Mouse (Mus musculus) spleen, adult 12 weeks (tissue): Measurements from ENCODE around the gene Elavl1.
A peak's percentile ranks its signal among the peaks of the same experiment; 100 is the strongest.
"Not testable (repeated sequence)": the region's sequence is repeated elsewhere in the genome, so short reads cannot be mapped to it uniquely, and the experiment has no call there.

Experiments used
- DNase-seq: peaks from one replicate; pipeline ENCODE4 v3.0.0; 2022; ENCODE audit warnings: low spot score

Gene Elavl1

DNA sequence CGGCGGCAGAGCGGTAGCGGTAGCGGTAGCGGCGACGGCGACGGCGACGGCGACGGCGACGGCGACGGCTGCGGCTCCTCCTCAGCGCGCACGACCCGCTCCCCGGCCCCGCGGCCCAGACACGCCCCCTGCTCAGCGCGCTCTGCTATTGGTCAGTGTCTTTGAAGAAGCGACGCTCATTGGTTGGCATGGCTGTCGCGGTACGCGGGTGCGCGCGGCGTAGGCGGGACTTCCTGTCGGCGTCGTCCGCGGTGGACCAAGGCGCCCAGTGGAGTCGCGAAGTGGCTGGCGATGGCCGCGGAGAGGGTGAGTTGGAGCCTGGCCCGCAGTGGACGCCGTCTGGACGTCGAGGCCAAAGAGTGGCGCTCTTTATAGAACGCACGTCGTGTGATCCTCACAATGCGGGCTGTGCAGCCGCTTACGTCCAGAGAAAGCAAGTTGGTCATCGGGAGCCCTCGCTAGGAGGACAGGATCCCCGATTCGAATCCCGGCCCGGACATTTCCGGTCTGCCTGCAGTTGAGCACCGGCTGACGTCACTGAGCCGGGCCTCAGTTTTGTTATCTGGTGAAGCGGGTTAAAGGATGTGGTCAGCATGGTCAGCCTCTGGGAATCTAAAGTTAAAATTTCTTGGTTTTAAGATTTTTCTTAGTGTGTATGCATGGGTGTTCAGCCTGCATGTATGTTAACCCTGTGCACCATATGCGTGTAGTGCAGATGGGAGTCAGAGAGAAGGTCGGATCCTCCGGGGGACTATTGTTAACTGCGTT, at the start of gene Elavl1, which contains the start of gene Ccl25:
Elavl1 (minus strand) TSS at position 431 of the 768 bp plus-strand sequence.
Ccl25 (plus strand) TSS at position 228 of the 768 bp plus-strand sequence.
- DNase-seq: peak; percentile 97

DNA sequence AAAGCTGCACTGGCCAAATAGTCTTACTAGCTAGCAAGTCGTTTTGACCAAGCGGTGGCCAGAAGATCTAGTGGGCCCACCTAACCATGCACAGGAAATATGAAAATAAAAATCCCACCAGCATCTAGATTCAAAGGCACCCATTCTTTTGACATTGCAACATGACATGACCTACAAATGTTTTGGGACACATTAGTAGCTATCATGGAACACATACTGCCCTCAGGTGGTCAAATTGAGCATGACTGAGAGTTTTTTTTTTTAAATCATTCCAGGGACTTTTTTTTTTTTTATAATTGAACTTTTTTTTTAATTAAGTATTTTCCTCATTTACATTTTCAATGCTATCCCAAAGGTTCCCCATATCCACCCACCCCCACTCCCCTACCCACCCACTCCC, 47.4 kb upstream of the Elavl1 start:
- no peak for DNase-seq

DNA sequence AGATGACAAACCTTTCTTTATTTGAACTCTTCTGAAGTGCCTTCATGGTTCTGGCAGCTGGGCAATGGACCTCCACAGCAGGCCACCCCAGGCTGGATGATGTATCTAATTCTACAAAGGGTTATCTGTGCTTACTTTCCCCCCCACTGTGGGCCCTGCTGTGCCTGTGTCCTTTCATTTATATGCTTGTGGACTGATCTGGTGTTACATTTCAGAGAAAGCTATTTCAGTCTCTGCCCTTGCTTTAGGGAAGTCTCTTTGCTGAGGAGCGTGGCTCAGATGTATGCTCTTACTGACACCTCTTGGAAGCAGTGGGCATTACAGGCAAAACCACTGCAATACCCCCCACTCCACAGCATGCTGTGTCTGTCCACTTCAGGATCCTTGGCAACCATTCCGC, 44.9 kb upstream of the Elavl1 start:
- DNase-seq: peak; percentile 17

DNA sequence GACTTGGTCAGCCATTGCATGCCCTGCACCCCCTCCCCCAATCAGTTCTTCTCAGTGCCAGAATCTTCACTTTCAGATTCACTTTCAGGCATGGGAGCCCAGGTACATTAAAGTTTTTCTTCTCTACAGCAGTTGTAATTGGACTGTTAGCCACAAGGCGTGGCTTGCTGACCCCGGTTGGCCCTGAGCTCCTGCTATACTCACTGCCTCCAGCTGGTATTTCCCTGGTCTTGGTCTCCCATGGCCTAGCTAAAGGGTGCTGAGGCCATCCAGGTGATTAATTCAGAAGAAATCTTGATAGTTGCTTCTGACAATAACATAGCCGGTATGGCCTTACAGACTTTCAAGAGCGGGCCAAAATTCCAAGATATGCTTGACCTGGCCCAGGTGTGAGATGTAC, 43.3 kb upstream of the Elavl1 start:
- DNase-seq: no peak

DNA sequence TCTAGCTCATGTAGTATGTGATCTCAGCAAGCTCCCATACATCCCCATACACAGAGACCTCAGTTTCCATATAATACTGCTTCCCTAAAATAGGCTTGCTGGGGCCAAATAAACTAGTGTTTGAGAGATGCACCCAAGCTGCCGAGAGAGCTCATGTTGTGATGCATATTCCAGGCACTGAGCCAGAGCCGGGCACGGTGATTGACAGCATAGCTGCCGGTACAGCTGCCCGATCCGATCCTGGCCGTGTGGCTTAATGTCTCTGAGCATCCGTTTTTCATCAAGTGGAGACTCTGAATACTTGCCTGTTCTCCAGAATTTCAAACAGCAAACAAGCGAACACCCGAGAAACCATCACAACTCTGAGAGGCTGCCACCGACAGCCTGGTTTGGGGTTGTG, 42.6 kb upstream of the Elavl1 start:
- DNase-seq: no peak

DNA sequence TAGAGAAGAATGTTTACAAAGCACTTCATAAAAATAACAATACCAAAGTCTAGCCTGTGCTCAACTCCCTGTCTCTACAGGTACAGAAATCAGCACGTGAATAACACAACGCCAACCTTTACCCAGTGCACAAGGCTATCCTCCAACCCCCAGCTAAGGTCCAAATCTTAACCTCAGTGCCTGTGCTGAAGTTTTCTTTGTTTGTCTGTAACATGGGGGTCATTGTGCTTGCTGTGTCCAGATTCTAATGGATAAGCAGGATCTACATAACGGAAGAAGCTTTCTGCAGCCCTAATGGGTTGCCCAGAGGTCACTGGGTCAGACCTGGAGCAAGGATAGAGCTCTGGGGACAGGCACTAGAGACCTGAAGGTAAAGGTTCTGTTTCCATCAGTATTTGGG, 41.0 kb upstream of the Elavl1 start:
- no peak for DNase-seq

DNA sequence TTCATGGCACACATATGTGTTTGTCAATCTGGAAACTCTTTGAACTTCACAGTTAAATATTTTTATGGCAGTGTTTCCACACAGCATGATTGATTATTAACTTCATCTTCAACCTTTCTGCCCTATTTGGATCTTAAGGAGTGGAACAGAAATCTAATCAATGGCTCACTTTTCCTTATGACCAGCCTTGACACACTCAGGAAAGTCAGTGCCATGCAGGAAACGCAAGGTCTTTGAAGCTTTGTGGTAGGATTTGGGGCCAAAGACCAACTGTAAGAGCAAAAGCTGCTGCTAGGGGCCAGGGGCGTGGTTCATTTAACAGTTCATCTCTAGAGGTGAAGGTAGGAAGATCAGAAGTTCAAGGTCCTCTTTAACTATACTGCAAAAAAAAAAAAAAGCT, 35.7 kb upstream of the Elavl1 start:
- no peak for DNase-seq

DNA sequence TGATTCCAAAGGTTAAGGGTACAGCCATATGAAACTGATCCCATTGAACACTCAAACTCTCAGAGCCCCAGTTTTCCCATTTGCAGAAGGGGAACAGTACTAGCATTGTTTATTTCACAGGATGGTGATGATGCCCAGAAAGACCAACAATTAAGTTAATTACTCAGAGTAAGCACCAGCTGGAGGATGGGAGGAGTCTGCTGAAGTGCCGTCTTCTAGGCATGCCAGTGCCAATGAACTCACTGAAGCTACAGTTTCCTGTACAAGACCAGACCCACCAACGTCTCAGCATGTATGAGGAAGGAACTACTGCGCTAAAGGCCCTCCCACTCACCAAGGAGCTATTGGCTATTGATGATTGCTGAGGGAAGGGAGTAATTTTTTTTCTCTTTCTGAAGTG, 34.1 kb upstream of the Elavl1 start:
- DNase-seq: no peak

DNA sequence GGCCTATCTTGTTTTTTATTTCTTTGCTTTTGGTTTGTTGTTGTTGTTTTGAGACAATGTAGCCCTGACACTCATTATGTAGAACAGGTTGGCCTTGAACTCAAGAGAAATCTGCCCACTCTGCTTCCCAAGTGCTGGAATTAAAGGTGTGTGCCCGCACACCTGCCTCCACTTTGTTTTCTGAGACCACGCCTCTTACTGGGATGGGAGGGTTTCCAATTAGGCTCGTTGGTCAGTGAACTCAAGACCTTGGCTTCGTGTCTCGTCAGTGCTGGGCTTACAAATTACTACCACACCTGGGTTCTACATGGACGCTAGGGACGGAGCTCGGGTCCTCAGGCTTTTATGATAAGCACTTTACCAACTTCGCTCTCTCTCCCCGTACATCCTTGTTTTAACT, 30.2 kb upstream of the Elavl1 start:
- DNase-seq: no peak

DNA sequence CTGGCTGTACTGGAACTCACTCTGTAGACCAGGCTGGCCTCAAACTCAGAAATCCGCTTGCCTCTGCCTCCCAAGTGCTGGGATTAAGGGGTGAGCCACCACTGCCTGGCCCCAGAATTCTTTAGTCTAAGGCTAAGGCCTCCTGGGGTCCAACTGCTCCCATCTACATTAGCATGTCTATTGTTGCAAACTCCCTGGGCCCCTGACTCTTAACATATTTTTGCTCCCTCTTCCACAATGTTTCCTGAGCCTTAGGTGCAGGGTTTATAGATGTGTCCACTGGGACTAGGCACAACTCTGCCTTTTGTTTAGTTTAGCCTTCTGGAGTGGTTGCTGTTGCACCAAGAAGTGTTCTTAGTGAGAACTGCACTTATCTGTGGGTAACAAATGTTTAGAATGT, 29.3 kb upstream of the Elavl1 start:
- DNase-seq: no peak

DNA sequence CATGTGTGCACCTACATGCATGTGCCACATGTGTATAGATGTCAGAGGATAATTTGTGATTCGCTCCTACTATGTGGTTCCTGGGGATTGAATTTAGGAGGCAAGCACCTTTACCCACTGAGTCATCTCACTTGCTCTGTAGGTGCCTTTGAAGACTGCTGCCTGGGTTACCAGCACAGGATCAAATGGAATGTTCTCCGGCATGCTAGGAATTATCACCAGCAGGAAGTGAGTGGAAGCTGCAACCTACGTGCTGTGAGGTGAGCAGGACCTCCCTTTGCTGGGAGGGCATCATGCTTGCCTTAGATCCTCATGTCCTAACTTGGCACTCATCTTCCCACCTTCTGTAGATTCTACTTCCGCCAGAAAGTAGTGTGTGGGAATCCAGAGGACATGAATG, 28.5 kb upstream of the Elavl1 start:
- DNase-seq: no peak

DNA sequence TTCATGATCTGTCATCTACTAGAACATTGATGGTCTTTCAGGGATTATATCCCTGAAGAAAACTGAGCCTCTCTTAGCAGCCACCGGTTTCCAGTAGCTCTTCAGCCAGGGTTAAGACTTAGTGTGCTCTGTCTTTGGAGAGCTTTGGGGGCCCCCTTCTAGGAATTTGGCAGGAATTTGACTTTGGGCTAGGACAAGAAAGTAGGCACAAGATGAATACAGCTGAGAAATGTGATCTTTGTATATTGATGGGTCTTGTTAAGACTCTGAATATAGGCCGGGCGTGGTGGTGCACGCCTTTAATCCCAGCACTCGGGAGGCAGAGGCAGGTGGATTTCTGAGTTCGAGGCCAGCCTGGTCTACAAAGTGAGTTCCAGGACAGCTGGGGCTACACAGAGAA, 27.3 kb upstream of the Elavl1 start:
- DNase-seq: not testable (repeated sequence)

DNA sequence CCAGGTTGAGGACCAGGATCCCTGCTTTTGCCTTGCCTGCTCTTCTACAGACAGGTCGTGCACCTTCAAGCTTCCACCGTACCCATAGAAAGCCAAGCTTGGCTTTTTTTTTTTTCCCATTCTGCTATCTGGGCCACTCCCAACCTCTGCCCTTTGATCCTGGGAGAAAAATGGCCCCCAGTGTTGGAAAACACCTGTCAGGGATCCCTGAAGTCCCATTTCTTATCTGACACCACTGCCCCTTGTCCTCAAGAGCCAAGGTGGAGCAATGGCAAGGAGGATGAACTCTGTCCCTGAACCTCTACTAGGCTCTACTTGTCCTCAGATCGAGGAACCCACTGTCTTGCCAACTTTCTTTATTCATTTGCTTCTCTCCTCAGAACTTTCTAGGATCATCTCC, 25.4 kb upstream of the Elavl1 start:
- DNase-seq: no peak

DNA sequence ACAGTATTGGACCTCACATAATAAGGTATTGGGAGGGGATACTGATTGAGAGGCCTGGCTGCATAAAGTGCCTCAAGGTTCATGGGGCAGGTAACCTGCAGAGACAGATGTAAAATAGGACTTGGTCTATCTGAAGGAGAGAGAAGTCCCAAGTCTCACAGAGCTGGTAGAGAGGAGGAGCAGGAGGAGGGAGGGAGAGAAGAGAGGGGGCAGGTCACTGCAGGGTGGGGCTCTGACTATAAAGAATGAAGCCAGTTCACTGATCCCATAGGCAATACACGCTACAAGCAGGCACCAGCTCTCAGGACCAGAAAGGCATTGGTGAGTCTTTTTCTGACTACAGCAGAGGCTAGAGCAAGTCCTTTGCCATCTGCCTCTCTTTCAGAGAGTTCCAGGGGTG, 24.1 kb upstream of the Elavl1 start:
- no peak for DNase-seq

DNA sequence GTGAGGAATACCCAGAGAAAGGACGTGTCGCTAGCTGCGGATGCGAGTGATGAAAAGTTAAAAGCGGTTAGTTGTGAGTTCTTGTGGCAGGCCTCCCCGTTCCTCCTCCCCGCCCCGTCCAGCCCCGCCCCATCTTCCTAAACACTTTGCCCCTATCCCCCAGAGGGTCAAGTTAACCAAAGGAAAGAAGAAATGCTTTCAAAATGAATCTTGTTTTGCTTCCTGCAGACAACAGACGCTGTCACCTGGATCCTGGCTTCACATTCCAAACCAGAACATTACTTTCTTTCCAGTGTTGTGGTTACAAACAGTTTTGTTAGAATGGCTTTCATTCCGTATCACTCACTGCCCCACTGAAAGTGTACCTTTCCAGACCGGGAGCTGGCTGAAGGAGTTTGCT, 23.1 kb upstream of the Elavl1 start:
- no peak for DNase-seq

DNA sequence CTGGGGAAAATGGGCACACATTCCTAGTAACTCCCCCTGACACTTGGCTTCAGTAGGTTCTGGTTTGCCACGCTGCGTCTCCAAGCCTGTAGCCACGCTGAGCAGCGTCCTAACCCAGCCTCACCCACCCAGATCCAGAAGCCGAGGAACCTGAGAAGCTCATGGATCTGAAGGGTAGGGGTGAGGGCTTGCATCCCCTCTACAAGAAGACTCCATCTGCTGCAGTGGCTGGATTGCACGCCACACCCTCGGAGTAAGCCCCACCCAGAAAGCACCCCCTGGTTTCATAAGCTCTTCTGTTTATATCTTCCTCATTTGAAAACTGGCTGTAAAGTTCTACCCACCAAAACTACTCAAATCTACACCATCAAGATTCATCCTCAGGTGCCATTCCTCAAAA, 22.4 kb upstream of the Elavl1 start:
- DNase-seq: no peak

DNA sequence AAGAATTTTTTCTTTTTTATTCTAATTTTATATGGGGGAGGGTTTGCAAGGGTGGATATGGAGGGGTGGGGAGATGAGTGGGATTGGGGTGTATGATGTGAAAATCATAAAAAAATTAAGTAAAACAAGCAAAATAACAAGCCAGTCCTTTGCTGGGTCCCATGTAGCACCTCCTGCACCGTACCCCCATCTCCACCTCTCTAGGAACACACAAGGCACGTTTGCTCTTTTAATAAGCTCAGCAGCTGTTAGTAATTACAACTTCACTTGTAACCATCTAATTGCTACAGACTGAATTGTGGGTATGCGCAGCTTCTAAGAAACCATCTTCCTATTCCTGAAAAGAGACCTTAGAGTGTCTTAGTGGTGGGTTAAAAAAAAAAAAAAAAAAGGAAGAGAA, 15.0 kb upstream of the Elavl1 start:
- DNase-seq: no peak

DNA sequence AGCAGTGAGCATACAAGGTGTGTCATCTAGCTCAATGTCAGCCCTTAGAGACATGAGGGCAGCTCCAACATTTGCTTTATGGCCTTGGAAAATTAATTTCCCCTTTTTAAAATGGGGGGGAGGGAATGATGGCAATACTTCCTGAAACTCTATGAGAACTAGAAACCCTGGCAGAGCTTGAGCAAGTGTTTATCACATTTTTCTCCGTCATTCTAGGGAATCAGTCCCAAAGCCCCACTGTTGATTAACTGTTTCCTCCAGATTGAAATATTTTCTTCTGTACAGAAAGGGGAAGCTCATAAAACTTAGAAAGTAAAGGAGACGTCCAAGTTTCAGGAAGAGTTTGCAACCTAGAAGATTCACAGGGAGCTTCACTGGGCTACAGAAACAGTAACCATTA, 10.5 kb upstream of the Elavl1 start:
- no peak for DNase-seq

DNA sequence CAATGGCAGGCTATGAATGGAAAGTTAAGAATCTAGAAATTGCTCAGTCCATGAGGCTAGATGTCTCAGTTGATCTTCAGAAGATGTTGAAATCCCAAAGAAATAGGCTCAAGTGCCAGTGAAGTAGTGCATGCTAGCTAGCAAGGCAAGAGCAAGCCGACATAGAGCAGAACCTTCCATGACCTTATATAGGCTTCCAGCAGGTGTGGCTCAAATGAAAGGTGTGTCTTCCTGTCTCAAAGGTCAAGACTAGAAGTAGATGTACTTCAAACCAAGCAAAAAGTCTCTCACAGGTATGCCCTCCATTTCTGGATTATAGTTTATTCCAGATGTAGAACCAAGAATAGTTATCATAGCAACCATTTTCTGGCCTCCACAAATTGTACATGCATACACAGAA, 8.8 kb upstream of the Elavl1 start:
- DNase-seq: no peak

DNA sequence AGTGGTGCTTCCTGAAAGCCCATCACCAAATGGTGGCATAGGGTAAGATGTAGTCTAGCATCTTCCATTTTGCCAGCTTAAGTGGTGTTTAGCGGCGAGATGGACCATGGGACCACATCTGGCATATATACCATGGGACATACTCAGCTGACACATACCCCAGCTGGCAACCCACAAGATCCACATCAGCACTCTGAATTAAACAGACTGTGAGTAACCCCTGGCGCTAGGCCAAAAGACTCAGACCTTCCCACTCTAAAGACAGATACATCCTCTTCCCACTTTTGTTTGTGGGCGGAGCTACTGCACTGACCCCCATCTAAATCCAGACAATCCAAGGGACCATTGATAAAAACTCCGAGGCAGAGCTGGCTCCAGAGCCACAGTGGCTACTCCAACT, 3.8 kb upstream of the Elavl1 start:
- no peak for DNase-seq

DNA sequence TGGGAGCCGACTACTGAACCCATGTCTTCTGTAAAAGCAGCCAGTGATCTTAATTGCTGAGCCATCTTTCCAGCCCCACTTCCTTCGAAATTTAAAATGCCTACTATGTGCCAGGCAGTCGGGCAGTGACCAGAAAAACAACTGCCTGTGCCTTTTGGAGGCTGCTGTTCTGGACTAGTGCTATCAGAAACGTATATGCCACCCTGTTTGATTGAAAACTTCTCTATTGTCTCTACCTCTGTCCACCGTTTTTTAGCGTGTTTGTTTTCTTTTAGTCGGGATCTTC, 481 bp upstream of the Elavl1 start:
- no peak for DNase-seq

DNA sequence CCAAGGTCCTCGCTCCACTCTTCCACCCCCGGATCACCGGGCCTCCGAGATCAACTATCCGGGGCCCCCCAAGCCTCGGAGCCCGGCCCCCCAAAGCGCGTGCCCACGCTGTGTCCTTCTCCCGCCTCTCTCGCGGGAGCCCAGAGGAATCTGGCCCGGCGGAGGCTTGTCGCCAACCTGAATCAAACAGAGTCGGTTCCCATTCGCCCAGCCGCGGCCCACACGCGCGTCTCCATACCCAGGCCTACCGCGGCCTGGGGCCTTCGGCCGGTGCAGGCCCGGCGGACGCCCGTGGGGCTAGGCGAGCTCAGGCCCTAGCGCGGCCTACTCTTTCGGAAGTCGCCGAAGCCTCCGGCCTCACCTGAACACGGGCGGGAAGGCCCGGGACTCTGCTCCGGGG, 688 bp downstream of the Elavl1 start:
- no peak for DNase-seq

DNA sequence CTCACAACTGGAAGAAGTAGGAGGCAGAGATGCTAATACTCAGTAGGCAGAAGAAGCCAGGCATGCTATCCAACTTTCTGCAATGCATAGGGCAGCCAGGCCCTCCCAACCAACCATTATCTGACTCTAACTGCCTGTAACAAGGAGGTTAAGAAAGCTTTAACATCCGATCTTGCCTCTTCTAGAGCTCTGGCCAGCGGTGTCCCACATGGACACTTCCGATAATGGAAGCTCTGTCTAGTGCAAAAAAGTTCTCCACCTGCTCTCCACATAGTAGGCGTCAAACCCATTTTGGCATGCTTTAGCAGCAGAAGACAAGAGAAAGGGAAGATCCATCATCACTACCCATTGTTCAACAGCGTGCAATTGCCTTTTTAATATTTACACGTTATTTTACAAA, 1.3 kb downstream of the Elavl1 start:
- DNase-seq: no peak

DNA sequence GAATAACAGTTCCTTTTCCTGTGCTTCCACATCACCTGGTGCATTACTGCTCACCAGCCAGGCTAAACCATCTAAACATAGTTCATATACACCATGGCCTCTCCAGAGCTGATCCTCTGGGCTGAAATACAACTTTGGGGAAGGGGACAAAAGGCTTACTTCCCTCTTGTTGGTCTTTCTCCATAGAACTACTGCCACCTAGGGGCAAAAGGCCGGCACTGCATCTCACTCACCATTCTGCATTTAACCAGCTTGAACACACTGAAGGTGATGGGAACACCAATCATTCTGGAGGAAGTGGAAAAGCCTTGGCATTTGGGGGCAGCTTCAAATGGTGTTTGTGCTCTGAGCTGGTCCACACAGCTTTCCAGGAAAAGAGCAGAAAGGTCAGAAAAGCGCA, 2.7 kb downstream of the Elavl1 start:
- DNase-seq: peak; percentile 73

DNA sequence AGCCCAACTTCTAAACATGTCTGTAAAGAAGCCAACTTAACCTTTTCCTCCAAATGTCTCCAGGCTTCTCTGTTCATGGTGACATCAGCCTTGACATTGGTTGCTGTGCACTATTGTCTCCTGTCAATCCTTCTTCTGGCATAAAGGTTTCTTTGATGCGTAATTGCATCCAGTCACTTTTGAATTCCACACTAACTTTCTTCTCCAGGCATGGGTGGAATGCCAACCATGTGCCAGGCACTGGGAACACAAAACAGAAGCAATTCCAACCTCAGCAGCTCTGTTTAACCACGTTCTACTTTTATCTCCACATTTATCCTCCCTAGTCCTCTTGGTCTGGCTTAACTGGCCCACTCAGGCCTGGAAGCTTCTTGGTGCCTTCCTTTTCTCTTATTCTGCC, 4.2 kb downstream of the Elavl1 start:
- no peak for DNase-seq
